Mouse (Mus musculus): ENCODE results near the gene Trip6. TPM values are rescaled to one million over a fixed set of nuclear protein-coding genes. Genes with fewer than 3 reads are reported as not detected.

Trip6 gene
- polyA plus RNA-seq, 1 experiment from 2014 or later: 1.2 TPM

- Histone ChIP-seq H3K36me3 (ENCODE audit: inconsistent target) (peaks cover 84% of the 10 kb centered on the region), H3K79me2 (ENCODE audit: inconsistent target) (no peaks in the 10 kb centered on the region)
- WGBS (ENCODE audit: missing documents): 93% methylated on average over 3 of the region's 3 CpGs
These were observed 6.8 kb upstream of the Trip6 start for GRCm38 (mm10) chr5:137320996-137321395.

DNA sequence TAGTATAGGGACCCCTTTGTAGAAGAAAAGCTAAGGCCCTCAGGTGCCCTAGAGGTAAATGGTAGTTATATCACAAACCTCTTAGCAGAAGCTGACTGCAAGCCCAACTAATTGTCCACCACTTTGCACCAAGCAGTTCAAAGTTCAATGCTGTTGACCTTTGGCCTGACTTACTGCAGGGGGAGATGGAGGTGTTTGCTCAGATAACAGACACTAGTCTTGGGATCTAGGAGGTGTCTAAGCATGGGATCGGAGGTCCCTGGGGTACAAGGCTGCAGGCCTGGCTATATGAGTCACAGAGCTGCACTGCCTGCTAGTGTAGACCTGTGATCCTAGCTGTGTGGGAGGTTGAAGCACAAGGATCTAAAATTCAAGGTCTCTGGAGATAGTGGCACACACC lies 4.4 kb upstream of the Trip6 start:
- Histone ChIP-seq H3K27ac (no peak overlapping the region), H3K79me2 (ENCODE audit: inconsistent target) (no peaks in the 10 kb centered on the region), H3K4me3 (ENCODE audit: inconsistent target) (no peak overlapping the region), H3K36me3 (ENCODE audit: inconsistent target) (peaks cover 69% of the 10 kb centered on the region)
- WGBS (ENCODE audit: missing documents): 92% methylated on average over 1 of the region's 1 CpGs

More at GRCm38 (mm10) chr5:137320996-137321395, 6.8 kb upstream of the Trip6 start:
- Histone ChIP-seq H3K4me3 (ENCODE audit: inconsistent target) (no peak overlapping the region), H3K27ac (no peak overlapping the region)

DNA sequence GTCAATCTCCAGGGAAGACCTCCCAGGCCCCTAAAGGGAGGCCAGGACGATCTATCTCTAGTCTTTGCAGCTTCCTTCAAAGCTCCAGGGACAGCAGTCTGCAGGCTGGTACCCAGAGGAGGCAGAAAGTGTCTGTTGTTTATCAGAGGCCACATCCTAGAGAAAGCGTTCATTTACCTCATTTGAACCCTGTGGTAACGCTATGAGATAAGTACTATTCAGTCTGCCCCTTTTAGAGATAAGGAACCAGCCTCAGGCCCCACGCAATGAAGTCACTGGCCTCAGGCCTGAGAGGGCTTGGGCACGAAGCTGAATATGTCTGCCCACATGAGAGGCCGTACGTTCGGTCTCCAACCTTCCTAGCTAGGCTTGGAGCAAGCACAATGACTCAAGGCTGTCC lies 3.2 kb upstream of the Trip6 start:
- WGBS (ENCODE audit: missing documents): 97% methylated on average over 8 of the region's 8 CpGs
- Histone ChIP-seq H3K4me3 (ENCODE audit: inconsistent target) (no peak overlapping the region), H3K36me3 (ENCODE audit: inconsistent target) (peaks cover 57% of the 10 kb centered on the region), H3K27ac (no peak overlapping the region), H3K79me2 (ENCODE audit: inconsistent target) (no peaks in the 10 kb centered on the region)

DNA sequence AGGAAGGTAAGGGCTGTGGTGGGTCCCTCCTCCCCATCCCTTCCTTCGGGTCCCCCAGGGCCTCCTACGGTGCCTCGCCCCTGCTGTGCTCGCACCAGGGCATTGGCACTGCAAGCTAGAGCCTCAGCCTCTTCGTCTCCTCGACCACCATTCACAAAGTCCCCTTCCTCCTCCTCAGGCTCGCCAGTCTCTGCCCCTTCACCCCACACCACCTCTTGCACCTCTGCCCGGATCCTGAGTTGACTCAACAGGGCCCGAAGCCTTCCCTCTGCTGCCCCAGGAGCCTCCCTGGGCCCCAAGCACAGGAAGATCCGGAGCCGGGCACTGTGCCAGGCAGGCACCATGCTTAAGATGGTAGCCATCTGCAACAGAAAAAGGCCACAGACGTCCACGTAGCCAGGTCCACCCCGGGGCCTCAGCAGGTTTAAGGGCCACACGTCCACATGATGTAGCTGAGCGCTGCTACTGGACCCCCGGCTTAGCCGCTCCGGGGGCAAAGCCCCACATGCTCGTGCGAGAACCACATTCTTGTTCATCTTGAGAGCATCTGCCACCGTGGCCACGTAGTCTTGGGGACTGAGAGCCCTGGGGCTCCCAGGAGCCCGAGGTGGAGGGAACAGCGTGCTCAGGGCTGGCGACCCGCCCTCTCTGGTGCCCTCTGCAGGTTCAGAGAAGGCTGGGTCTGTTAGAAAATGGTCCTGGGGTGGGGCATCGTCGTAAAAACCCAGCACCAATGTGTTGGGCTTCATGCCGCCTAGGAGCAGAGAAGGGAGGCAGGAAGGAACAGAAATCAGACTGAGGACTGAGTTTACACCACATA lies 1.1 kb upstream of the Trip6 start:
- Histone ChIP-seq H3K27ac (no peak overlapping the region), H3K79me2 (ENCODE audit: inconsistent target) (no peaks in the 10 kb centered on the region), H3K36me3 (ENCODE audit: inconsistent target) (peaks cover 37% of the 10 kb centered on the region), H3K4me3 (ENCODE audit: inconsistent target) (no peak overlapping the region)
- WGBS (ENCODE audit: missing documents): 63% methylated on average over 30 of the region's 30 CpGs

GRCm38 (mm10) chr5:137313466-137314192 lies 575 bp downstream of the Trip6 start:
- Histone ChIP-seq H3K79me2 (ENCODE audit: inconsistent target) (no peaks in the 10 kb centered on the region), H3K4me3 (ENCODE audit: inconsistent target) (no peak overlapping the region; the same call in 1 of the 2 replicates), H3K36me3 (ENCODE audit: inconsistent target) (peaks cover 20% of the 10 kb centered on the region; the same call in 1 of the 2 replicates), H3K27ac (no peak overlapping the region)
- 14% methylated on average over 22 of the region's 22 CpGs for WGBS (ENCODE audit: missing documents)

DNA sequence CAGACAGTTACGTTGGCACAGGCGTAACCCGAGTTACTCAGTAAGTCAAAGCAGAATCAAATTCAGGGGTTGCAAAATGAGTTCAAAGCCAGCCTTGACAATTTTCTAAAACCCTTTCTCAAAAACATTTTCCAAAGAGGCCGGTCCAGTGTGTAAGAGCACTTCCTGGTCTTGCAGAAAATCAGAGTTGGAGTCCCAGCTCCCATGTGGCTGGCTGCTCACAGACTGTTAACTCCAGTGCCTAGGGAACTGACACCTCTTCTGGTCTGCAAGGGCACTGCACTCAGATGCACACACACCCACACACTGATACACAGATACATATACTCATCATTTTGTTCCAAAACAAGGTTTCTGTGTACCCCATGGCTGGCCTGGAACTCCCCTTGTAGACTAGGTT lies 5.8 kb downstream of the Trip6 start:
- Histone ChIP-seq H3K36me3 (ENCODE audit: inconsistent target) (peaks cover 10% of the 10 kb centered on the region), H3K79me2 (ENCODE audit: inconsistent target) (peaks cover 37% of the 10 kb centered on the region), H3K27ac (peak overlapping the region; percentile 75), H3K4me3 (ENCODE audit: inconsistent target) (peak overlapping the region; percentile 85)
- WGBS (ENCODE audit: missing documents): 94% methylated on average over 4 of the region's 4 CpGs

DNA sequence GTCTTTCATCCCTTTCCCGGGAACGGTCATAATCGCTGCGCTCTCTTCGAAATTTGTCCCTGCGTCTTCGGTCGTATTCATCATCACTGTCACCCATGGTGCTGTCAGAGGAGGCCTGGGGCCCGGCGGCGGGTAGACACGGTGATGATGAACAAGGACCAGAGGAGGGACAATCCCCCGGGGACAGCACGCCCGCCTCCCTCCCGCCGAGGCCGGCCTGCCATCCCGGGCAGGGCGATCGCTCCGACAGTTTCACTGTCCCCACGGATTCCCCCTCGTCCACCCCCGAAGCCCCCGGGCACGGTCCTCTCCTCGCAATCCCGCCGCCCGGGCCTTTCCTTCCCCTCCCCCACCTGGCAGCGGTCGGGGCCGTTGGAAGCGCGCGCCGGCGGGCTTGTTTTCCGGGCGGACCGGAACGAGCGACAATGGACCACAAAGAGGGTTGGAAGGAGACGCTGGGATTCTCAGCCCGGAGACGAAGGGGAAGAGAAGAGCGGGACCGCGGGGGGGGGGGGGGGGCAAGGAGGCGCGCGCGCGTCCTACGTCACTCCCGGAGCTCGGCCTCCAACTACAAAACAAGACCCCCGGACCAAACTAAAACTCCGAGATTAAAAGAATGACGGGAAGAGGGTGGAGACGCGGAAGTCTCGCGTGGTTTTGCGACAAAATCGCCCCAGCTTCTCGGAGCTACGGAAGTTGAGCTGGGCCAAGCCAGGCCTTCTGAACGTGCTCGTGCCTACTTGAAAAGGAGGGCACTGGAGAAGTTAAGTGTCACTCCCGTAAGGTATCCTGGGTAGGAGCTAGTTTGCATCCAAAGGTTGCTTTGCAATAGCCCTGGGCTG lies 6.9 kb downstream of the Trip6 start, which contains the start of gene Srrt:
Gene Srrt, minus strand, starts transcription at position 604 of the 842 bp plus-strand sequence.
- peak within 1 kb of the TSS; percentile 85 for H3K4me3 ChIP-seq (ENCODE audit: inconsistent target)
- H3K79me2 ChIP-seq (ENCODE audit: inconsistent target): peaks cover 48% of the 10 kb centered on the region
- H3K36me3 ChIP-seq (ENCODE audit: inconsistent target): peaks cover 20% of the 10 kb centered on the region
- H3K27ac ChIP-seq: peak within 1 kb of the TSS; percentile 75
- WGBS (ENCODE audit: missing documents): under 1% methylated on average over 66 of the region's 72 CpGs

GRCm38 (mm10) chr5:137306439-137307005 lies 7.7 kb downstream of the Trip6 start:
- Histone ChIP-seq H3K4me3 (ENCODE audit: inconsistent target) (peak overlapping the region; percentile 85), H3K79me2 (ENCODE audit: inconsistent target) (peaks cover 53% of the 10 kb centered on the region), H3K27ac (peak overlapping the region; percentile 75), H3K36me3 (ENCODE audit: inconsistent target) (peaks cover 28% of the 10 kb centered on the region)
- under 1% methylated on average over 12 of the region's 12 CpGs for WGBS (ENCODE audit: missing documents)

- H3K36me3 ChIP-seq (ENCODE audit: inconsistent target): peaks cover 30% of the 10 kb centered on the region
- peak overlapping the region; percentile 75 for H3K27ac ChIP-seq
- H3K4me3 ChIP-seq (ENCODE audit: inconsistent target): peak overlapping the region; percentile 85
- 10% methylated on average over 3 of the region's 3 CpGs for WGBS (ENCODE audit: missing documents)
- peaks cover 53% of the 10 kb centered on the region for H3K79me2 ChIP-seq (ENCODE audit: inconsistent target)
These were observed 8.4 kb downstream of the Trip6 start for GRCm38 (mm10) chr5:137305822-137306221.

DNA sequence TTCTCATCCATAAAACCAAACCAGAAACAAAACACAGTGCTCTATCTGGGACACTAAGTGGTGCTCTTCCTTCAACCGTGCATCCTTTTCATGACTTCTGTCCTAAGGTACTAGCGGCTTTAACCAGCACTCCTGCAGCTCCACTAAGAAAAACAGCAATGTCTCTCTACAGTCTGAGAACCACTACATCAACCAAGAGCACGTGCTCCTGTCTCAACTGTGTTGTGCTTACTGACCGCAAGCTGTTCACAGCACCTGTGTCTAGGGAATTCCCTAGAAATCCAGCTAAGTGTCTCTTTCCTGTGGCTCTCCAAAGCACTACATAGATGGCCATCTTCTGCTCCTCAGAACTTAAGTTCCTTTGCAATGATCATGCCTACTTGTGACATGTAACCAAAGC lies 9.4 kb downstream of the Trip6 start:
- Histone ChIP-seq H3K27ac (no peak overlapping the region), H3K36me3 (ENCODE audit: inconsistent target) (peaks cover 41% of the 10 kb centered on the region), H3K79me2 (ENCODE audit: inconsistent target) (peaks cover 53% of the 10 kb centered on the region), H3K4me3 (ENCODE audit: inconsistent target) (no peak overlapping the region)
- WGBS (ENCODE audit: missing documents): 73% methylated on average over 4 of the region's 4 CpGs

DNA sequence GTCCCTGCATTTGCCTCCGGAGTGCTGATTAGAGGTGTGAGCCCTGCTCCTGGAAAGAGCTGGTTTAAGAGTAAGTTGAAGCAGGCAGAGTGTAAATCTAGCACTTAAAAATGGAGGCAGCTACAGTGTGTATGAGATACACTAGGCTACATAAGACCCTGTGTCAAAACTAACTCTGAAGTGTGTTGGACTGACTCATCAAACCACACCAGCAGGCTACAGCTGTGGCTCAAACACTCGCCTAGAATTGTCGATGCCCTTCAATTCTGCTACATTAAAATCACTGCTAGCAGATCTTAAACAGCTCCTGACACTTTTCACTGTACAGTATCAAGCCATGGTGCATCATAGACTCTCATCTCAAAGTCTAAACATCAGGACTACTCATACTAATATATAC lies 10.0 kb downstream of the Trip6 start:
- no peak overlapping the region for H3K4me3 ChIP-seq (ENCODE audit: inconsistent target)
- peaks cover 47% of the 10 kb centered on the region for H3K36me3 ChIP-seq (ENCODE audit: inconsistent target)
- 57% methylated on average over 3 of the region's 3 CpGs for WGBS (ENCODE audit: missing documents)

GRCm38 (mm10) chr5:137303609-137304008 lies 10.6 kb downstream of the Trip6 start:
- Histone ChIP-seq H3K79me2 (ENCODE audit: inconsistent target) (peaks cover 53% of the 10 kb centered on the region), H3K27ac (no peak overlapping the region), H3K4me3 (ENCODE audit: inconsistent target) (no peak overlapping the region), H3K36me3 (ENCODE audit: inconsistent target) (peaks cover 53% of the 10 kb centered on the region)
- WGBS (ENCODE audit: missing documents): 98% methylated on average over 4 of the region's 4 CpGs

More for the DNA sequence above, 10.0 kb downstream of the Trip6 start:
- Histone ChIP-seq H3K27ac (no peak overlapping the region), H3K79me2 (ENCODE audit: inconsistent target) (peaks cover 53% of the 10 kb centered on the region)

GRCm38 (mm10) chr5:137301253-137301652 lies 13.0 kb downstream of the Trip6 start:
- Histone ChIP-seq H3K4me3 (ENCODE audit: inconsistent target) (no peak overlapping the region), H3K27ac (no peak overlapping the region), H3K79me2 (ENCODE audit: inconsistent target) (peaks cover 45% of the 10 kb centered on the region), H3K36me3 (ENCODE audit: inconsistent target) (peaks cover 76% of the 10 kb centered on the region)
- 94% methylated on average over 20 of the region's 21 CpGs for WGBS (ENCODE audit: missing documents)

DNA sequence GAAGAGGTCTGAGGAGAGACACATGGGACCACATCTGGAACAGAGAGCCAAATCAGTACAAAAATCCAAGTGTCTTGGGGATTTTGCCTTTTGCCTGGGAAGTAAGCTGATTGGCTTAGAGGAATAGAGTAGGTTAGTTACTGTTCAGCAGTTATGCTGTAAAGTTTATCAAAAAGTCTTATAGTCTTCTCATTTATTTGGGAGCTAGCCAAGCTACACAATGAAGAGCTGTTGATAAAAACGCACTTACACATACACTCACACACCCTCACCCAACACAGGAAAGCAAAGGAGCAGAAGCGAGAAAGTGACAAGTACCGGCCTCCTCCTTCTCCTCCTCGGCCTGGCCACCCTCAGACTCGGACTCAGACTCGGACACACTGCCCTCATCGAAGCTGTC lies 15.0 kb downstream of the Trip6 start:
- H3K4me3 ChIP-seq (ENCODE audit: inconsistent target): no peak overlapping the region
- peaks cover 85% of the 10 kb centered on the region for H3K36me3 ChIP-seq (ENCODE audit: inconsistent target)
- H3K79me2 ChIP-seq (ENCODE audit: inconsistent target): peaks cover 25% of the 10 kb centered on the region
- WGBS (ENCODE audit: missing documents): 90% methylated on average over 6 of the region's 7 CpGs
- no peak overlapping the region for H3K27ac ChIP-seq

Data from macrophage (primary cell).